ENCODE assay signal across 23 mouse cellular contexts in genomic region chr3:116442788-116443187, GRCm38 (mm10). TPM values are rescaled to one million over a fixed set of nuclear protein-coding genes. Genes with fewer than 3 reads are reported as not detected.
DNase-seq lines count a peak whose midpoint lies in the region; ATAC-seq and TF ChIP-seq lines count a peak whose summit lies in the region.
"Had no signal": no experiment of that assay in that cellular context is flagged by ENCODE, and none has a peak within 500 bp of the region (broad histone marks: within the 10 kb centered on the region; RNA-seq: fewer than 3 reads in every experiment).

No protein-coding gene starts in this region.

- 71% methylated on average over 1 of the region's 1 CpGs for WGBS in intestine, embryonic 15.5 days

- TF ChIP-seq CTCF in CH12.LX (conservative IDR thresholded peaks at IDR 0.05 in 1 of 2, IDR thresholded peaks at IDR 0.05 in 1 of 2; ENCODE audit: low read depth in 2 of 2, low read length in 2 of 2) (no peak), MEL (IDR thresholded peaks at IDR 0.05 in 2 of 3, conservative IDR thresholded peaks at IDR 0.05 in 1 of 3; ENCODE audit: control insufficient read depth in 1 of 3, insufficient read depth in 1 of 3, low read depth in 2 of 3, low read length in 3 of 3, poor library complexity in 1 of 3, severe bottlenecking in 1 of 3) (no peak)

- H3K79me2 ChIP-seq in CH12.LX (replicated peaks; ENCODE audit: control insufficient read depth, extremely low read depth, insufficient read depth, poor library complexity, severe bottlenecking): no peaks in the 10 kb centered on the region; the same call in 1 of the 2 replicates
- H3K79me2 ChIP-seq in MEL (ENCODE audit: control insufficient read depth, insufficient read depth, low read length, poor library complexity): no peaks in the 10 kb centered on the region

- DNase-seq in CH12.LX (ENCODE audit: extremely low read depth) (no peak), ES-E14 (ENCODE audit: low read depth, low spot score) (no peak), MEL (ENCODE audit: low read depth, low spot score) (no peak)
- no peak for DNase-seq in heart, adult 8-10 months (ENCODE audit: low spot score)
- no peak for DNase-seq in cerebellum, adult 8-10 months
- DNase-seq: adrenal gland, adult 2 months; adrenal gland, adult 8-10 months; adrenal gland, postnatal 10 days; adrenal gland, postnatal 14 days; adrenal gland, postnatal 25 days; adrenal gland, postnatal 36 days; B cell, adult 2 months; cerebellum, adult 11 months; cerebellum, adult 11-12 months; cerebellum, adult 18-20 months; cerebellum, adult 2 months; cerebellum, adult 9-10 months; cerebellum, adult 9-11 months had no signal

- no peak for TF ChIP-seq POLR2A in CH12.LX (IDR thresholded peaks at IDR 0.05; ENCODE audit: low read depth, low read length)
- TF ChIP-seq POLR2A in MEL (IDR thresholded peaks at IDR 0.05; ENCODE audit: control insufficient read depth in 1 of 2, insufficient read depth in 1 of 2, low read depth in 1 of 2, low read length in 2 of 2, poor library complexity in 1 of 2): no peak

- dilution Hi-C loops in CH12.LX (cut with MboI; ENCODE audit: extremely low pct_ligation_motif_present, extremely low pct_unique_long_range_greater_than_20kb, low sequenced_read_pairs): no loop called here

- H3K36me3 ChIP-seq in CH12.LX (replicated peaks in 1 of 2; ENCODE audit: control insufficient read depth in 1 of 2, insufficient read depth in 1 of 2, low read length in 1 of 2) (no peaks in the 10 kb centered on the region), ES-E14 (ENCODE audit: control insufficient read depth, insufficient read depth, low read length, poor library complexity, severe bottlenecking) (no peaks in the 10 kb centered on the region), MEL (ENCODE audit: control insufficient read depth in 1 of 2, insufficient read depth in 2 of 2, low read length in 2 of 2) (no peaks in the 10 kb centered on the region)
- no peaks in the 10 kb centered on the region for H3K36me3 ChIP-seq in intestine, embryonic 15.5 days
- H3K36me3 ChIP-seq: G1E had no signal

- H3K4me1 ChIP-seq in CH12.LX (ENCODE audit: control insufficient read depth in 1 of 2, insufficient read depth in 2 of 2) (peaks cover 14 to 29% of the 10 kb centered on the region in 2 experiments), ES-E14 (ENCODE audit: control insufficient read depth in 2 of 2, insufficient read depth in 2 of 2, low read length in 2 of 2, poor library complexity in 1 of 2) (no peaks in the 10 kb centered on the region), MEL (ENCODE audit: control insufficient read depth in 1 of 2, insufficient read depth in 2 of 2, low read length in 2 of 2) (no peaks in the 10 kb centered on the region)
- no peaks in the 10 kb centered on the region for H3K4me1 ChIP-seq in intestine, embryonic 15.5 days (replicated peaks)

- H3K27ac ChIP-seq in CH12.LX (ENCODE audit: insufficient read depth, low read depth) (peak overlapping the region; percentile 9; the same call in 1 of the 2 replicates), ES-E14 (ENCODE audit: insufficient read depth, low read depth, low read length, poor library complexity, severe bottlenecking) (no peak overlapping the region), MEL (ENCODE audit: control insufficient read depth, low read depth, low read length) (no peak overlapping the region)
- H3K27ac ChIP-seq in intestine, embryonic 15.5 days: no peak overlapping the region

- H3K9me3 ChIP-seq in CH12.LX (replicated peaks; ENCODE audit: low read length) (no peaks in the 10 kb centered on the region), ES-E14 (ENCODE audit: control insufficient read depth, insufficient read depth, low read depth, low read length) (no peaks in the 10 kb centered on the region), MEL (replicated peaks; ENCODE audit: insufficient read depth, low read length) (no peaks in the 10 kb centered on the region)
- H3K9me3 ChIP-seq in intestine, embryonic 15.5 days: no peaks in the 10 kb centered on the region
- H3K9me3 ChIP-seq: G1E had no signal

- TF ChIP-seq RAD21 in CH12.LX (IDR thresholded peaks at IDR 0.05; ENCODE audit: low read depth, low read length) (no peak), MEL (IDR thresholded peaks at IDR 0.05; ENCODE audit: low read depth, low read length) (no peak)

- H3K9ac ChIP-seq in CH12.LX (ENCODE audit: insufficient read depth, low read depth) (no peak overlapping the region), ES-E14 (ENCODE audit: insufficient read depth, low read depth, low read length, poor library complexity, severe bottlenecking) (no peak overlapping the region), MEL (ENCODE audit: control insufficient read depth, low read depth, low read length, poor library complexity, severe bottlenecking) (no peak overlapping the region)
- no peak overlapping the region for H3K9ac ChIP-seq in intestine, embryonic 15.5 days

- peak overlapping the region; percentile 39; the same call in 1 of the 2 replicates for H3K4me2 ChIP-seq in CH12.LX (ENCODE audit: insufficient read depth, low read depth, poor library complexity, severe bottlenecking)
- H3K4me2 ChIP-seq in intestine, embryonic 15.5 days (replicated peaks): no peak overlapping the region

- in situ Hi-C loops in CH12.LX (cut with MboI; ENCODE audit: low pct_ligation_motif_present, low pct_unique_long_range_greater_than_20kb, low sequenced_read_pairs): no loop called here
- in situ Hi-C loops in ES-E14 (cut with MboI; ENCODE audit: low sequenced_read_pairs in 2 of 2, unreplicated experiment in 2 of 2): no loop called here

- TF ChIP-seq EP300 in CH12.LX (IDR thresholded peaks at IDR 0.05; ENCODE audit: low read length): no peak
- TF ChIP-seq EP300 in MEL (IDR thresholded peaks at IDR 0.05; ENCODE audit: low read depth in 1 of 2, low read length in 2 of 2): no peak

- no peak for ATAC-seq in intestine, embryonic 15.5 days
- ATAC-seq: activated CD4-positive, CD25-positive, alpha-beta regulatory T cell, adult 4 months; CD4-positive, CD25-positive, alpha-beta regulatory T cell, adult 4 months; Patski had no signal

- no peaks in the 10 kb centered on the region for H3K27me3 ChIP-seq in CH12.LX (replicated peaks)
- H3K27me3 ChIP-seq in MEL (ENCODE audit: control insufficient read depth in 1 of 2, insufficient read depth in 2 of 2, low read length in 2 of 2): no peaks in the 10 kb centered on the region; a peak in 3 of 4 replicates
- H3K27me3 ChIP-seq in intestine, embryonic 15.5 days (replicated peaks): no peaks in the 10 kb centered on the region

- H3K4me3 ChIP-seq in CH12.LX (replicated peaks in 1 of 3; ENCODE audit: low read depth in 2 of 3, low read length in 2 of 3, poor library complexity in 1 of 3): peak overlapping the region in 1 of 3 experiments; percentile 19
- H3K4me3 ChIP-seq in ES-E14 (ENCODE audit: insufficient read depth in 1 of 2, low read depth in 1 of 2, low read length in 2 of 2, poor library complexity in 1 of 2, severe bottlenecking in 1 of 2): no peak overlapping the region
- no peak overlapping the region for H3K4me3 ChIP-seq in MEL (ENCODE audit: control insufficient read depth in 1 of 2, insufficient read depth in 1 of 2, low read depth in 2 of 2, low read length in 2 of 2)
- no peak overlapping the region for H3K4me3 ChIP-seq in intestine, embryonic 15.5 days (replicated peaks)

TF ChIP-seq in CH12.LX, 34 proteins besides CTCF, POLR2A, EP300 and RAD21:
- TF ChIP-seq MXI1 (IDR thresholded peaks at IDR 0.05; ENCODE audit: low read depth, low read length) (no peak), MAFK (IDR thresholded peaks at IDR 0.05; ENCODE audit: insufficient replicate concordance, low read length) (no peak), KAT2A (IDR thresholded peaks at IDR 0.05; ENCODE audit: insufficient replicate concordance, low read length) (no peak), ZNF384 (IDR thresholded peaks at IDR 0.05; ENCODE audit: low read depth, low read length) (peak; percentile 91), BHLHE40 (IDR thresholded peaks at IDR 0.05; ENCODE audit: low read depth, low read length) (no peak), TCF12 (IDR thresholded peaks at IDR 0.05; ENCODE audit: low read depth, low read length) (no peak)

TF ChIP-seq in ES-E14, 5 proteins besides CTCF, POLR2A, EP300 and RAD21:
- TF ChIP-seq CHD2 (IDR thresholded peaks at IDR 0.05; ENCODE audit: low read depth, low read length): no peak
- TF ChIP-seq ZC3H11A (IDR thresholded peaks at IDR 0.05; ENCODE audit: borderline replicate concordance, low read depth, low read length): no peak
- 0 out of 2 replicates have a peak, but pooled peaks have one; percentile 26 for TF ChIP-seq ZNF384 (IDR thresholded peaks at IDR 0.05; ENCODE audit: low read depth, low read length)

TF ChIP-seq in MEL, 35 proteins besides CTCF, POLR2A, EP300 and RAD21:
- TF ChIP-seq JUND (IDR thresholded peaks at IDR 0.05; ENCODE audit: low read depth, low read length) (no peak), ZNF384 (IDR thresholded peaks at IDR 0.05; ENCODE audit: low read depth, low read length) (0 out of 2 replicates have a peak, but pooled peaks have one; percentile 10), SMC3 (IDR thresholded peaks at IDR 0.05; ENCODE audit: low read depth, low read length) (no peak)

RNA-seq across cellular contexts. Expression of gene Cdc14a, which starts 19.0 kb away (rescaled TPM):
- total RNA-seq in CH12.LX (2012; rRNA removed) (8.9 and 9.4 TPM in 2 replicates), CH12.LX (2014; rRNA removed) (9.8 and 12.0 TPM in 2 replicates), ES-E14 (2012; rRNA removed) (3.5 TPM in 2 replicates), MEL (2012; rRNA removed) (2.6 and 2.7 TPM in 2 replicates)
- polyA plus RNA-seq in CH12.LX (2012; ENCODE audit: insufficient read length, low read depth) (11.5 and 12.1 TPM in 2 replicates), MEL (2012; ENCODE audit: insufficient read depth in 1 of 2, insufficient read length in 2 of 2, low read depth in 1 of 2, low replicate concordance in 2 of 2, missing spikeins in 1 of 2) (1 to 10 TPM in 1 of 2 experiments, not detected in 1; 5.9 TPM)
- total RNA-seq in heart, adult 8-10 months (2022): 1 to 10 TPM; 3.3 to 4.2 (median 3.7) TPM
- polyA plus RNA-seq in intestine, embryonic 15.5 days (2015; fragmentation: Nextera tagmentation; extraction: Ambion mirVana): 6.2 and 6.9 TPM in 2 replicates

Comparison
In these comparisons a context has a peak if more than half of its experiments do, and no peak if none do; other contexts are left out.
1. Of the 35 proteins assayed by ChIP-seq in both MEL and CH12.LX: peak only in MEL: none; only in CH12.LX: none; in both: ZNF384; in neither: 34.